Mouse (Mus musculus) erythroblast, embryonic 14.5 days (primary cell): Measurements from ENCODE around the gene Ang. TPM values are rescaled to one million over a fixed set of nuclear protein-coding genes. Genes with fewer than 3 reads are reported as not detected.

Source experiments
- H3K27me3 ChIP-seq: 2 replicates; pipeline ENCODE4 v1.6.1; 2012; ENCODE audit warnings: inconsistent platforms; ENCODE audit not compliant: control insufficient read depth
- H3K36me3 ChIP-seq: 2 replicates; pipeline ENCODE4 v1.6.1; 2012; ENCODE audit warnings: mild to moderate bottlenecking, inconsistent platforms; ENCODE audit not compliant: control insufficient read depth
- H3K4me1 ChIP-seq: 2 replicates; pipeline ENCODE4 v1.6.1; 2012; ENCODE audit warnings: inconsistent platforms; ENCODE audit not compliant: control insufficient read depth
- H3K4me3 ChIP-seq: replicated peaks from 2 replicates; pipeline ENCODE3; 2012; ENCODE audit warnings: moderate library complexity, mild to moderate bottlenecking, inconsistent platforms
- H3K9me3 ChIP-seq: 2 replicates; pipeline ENCODE4 v1.6.1; 2012; ENCODE audit warnings: low read length, inconsistent platforms, mixed read lengths; ENCODE audit not compliant: control insufficient read depth
- GATA1 ChIP-seq: IDR thresholded peaks from 2 replicates; pipeline ENCODE4 v1.6.1; 2012; ENCODE audit warnings: low read length, inconsistent platforms, mixed read lengths
- TAL1 ChIP-seq: IDR thresholded peaks from 3 replicates; pipeline ENCODE4 v1.6.1; 2012; ENCODE audit warnings: low read length, inconsistent platforms, mixed read lengths
- polyA plus RNA-seq: library from polyadenylated mRNA; stranded (reverse); fragments of >175 nt; gene quantifications from 2 replicates; pipeline ENCODE4 v1.2.3, GENCODE M21; 2012

Gene Ang
- polyA plus RNA-seq, 1 experiment, result not detected

- H3K9me3 ChIP-seq, result no peaks in the 10 kb centered on the region
- no peak for TF ChIP-seq GATA1
- TF ChIP-seq TAL1, result no peak
- no peaks in the 10 kb centered on the region for H3K36me3 ChIP-seq
- no peak overlapping the region for H3K4me3 ChIP-seq
- no peaks in the 10 kb centered on the region for H3K27me3 ChIP-seq
- H3K4me1 ChIP-seq, result peaks cover 23% of the 10 kb centered on the region
Observed at GRCm38 (mm10) chr14:51113476-51113875, 22.5 kb downstream of the Ang start.

GRCm38 (mm10) chr14:51113916-51114560 lies 23.1 kb downstream of the Ang start, which contains the start of gene Eddm3b:
TSS of gene Eddm3b (plus strand) at chr14:51114426.
- H3K4me3 ChIP-seq, result no peak within 1 kb of the TSS
- H3K4me1 ChIP-seq, result peaks cover 23% of the 10 kb centered on the region
- TF ChIP-seq TAL1, result no peak
- no peak for TF ChIP-seq GATA1
- peaks cover under 1% of the 10 kb centered on the region for H3K9me3 ChIP-seq
- H3K36me3 ChIP-seq, result no peaks in the 10 kb centered on the region
- H3K27me3 ChIP-seq, result no peaks in the 10 kb centered on the region

- Histone ChIP-seq H3K36me3 (peaks cover 5% of the 10 kb centered on the region), H3K4me1 (peaks cover 87% of the 10 kb centered on the region), H3K4me3 (peak overlapping the region; percentile 63), H3K9me3 (peaks cover 2% of the 10 kb centered on the region; the same call in 1 of the 2 replicates), H3K27me3 (no peaks in the 10 kb centered on the region)
- TF ChIP-seq GATA1 (no peak), TAL1 (no peak)
Observed at GRCm38 (mm10) chr14:51125684-51126083, 34.7 kb downstream of the Ang start.

GRCm38 (mm10) chr14:51127648-51128258 lies 36.8 kb downstream of the Ang start:
- H3K4me3 ChIP-seq, result peak overlapping the region; percentile 36

GRCm38 (mm10) chr14:51128775-51129623 lies 38.0 kb downstream of the Ang start:
- peaks cover 2% of the 10 kb centered on the region; the same call in 1 of the 2 replicates for H3K9me3 ChIP-seq
- H3K4me1 ChIP-seq, result peaks cover 87% of the 10 kb centered on the region
- TF ChIP-seq GATA1 (peak; percentile 49; the same call in 1 of the 2 replicates), TAL1 (peak; percentile 39; the same call in 1 of the 3 replicates)
- H3K4me3 ChIP-seq, result peak overlapping the region; percentile 63
- peaks cover 9% of the 10 kb centered on the region for H3K36me3 ChIP-seq
- no peaks in the 10 kb centered on the region for H3K27me3 ChIP-seq

More at GRCm38 (mm10) chr14:51127648-51128258, 36.8 kb downstream of the Ang start:
- TF ChIP-seq GATA1 (peak; percentile 8; the same call in 1 of the 2 replicates), TAL1 (peak; percentile 49; the same call in 2 of the 3 replicates)
- Histone ChIP-seq H3K36me3 (peaks cover 9% of the 10 kb centered on the region), H3K9me3 (peaks cover 2% of the 10 kb centered on the region; the same call in 1 of the 2 replicates), H3K4me1 (peaks cover 95% of the 10 kb centered on the region), H3K27me3 (no peaks in the 10 kb centered on the region)

GRCm38 (mm10) chr14:51129624-51129975 lies 38.6 kb downstream of the Ang start:
- no peaks in the 10 kb centered on the region for H3K27me3 ChIP-seq
- TF ChIP-seq GATA1 (no peak), TAL1 (no peak)
- peaks cover 81% of the 10 kb centered on the region for H3K4me1 ChIP-seq
- H3K36me3 ChIP-seq, result peaks cover 9% of the 10 kb centered on the region
- H3K4me3 ChIP-seq, result peak overlapping the region; percentile 63
- peaks cover 2% of the 10 kb centered on the region; the same call in 1 of the 2 replicates for H3K9me3 ChIP-seq

- Histone ChIP-seq H3K4me1 (peaks cover 74% of the 10 kb centered on the region), H3K27me3 (no peaks in the 10 kb centered on the region), H3K36me3 (peaks cover 9% of the 10 kb centered on the region), H3K4me3 (peak overlapping the region; percentile 63), H3K9me3 (peaks cover 2% of the 10 kb centered on the region; the same call in 1 of the 2 replicates)
- TF ChIP-seq TAL1, result peak; percentile 70
- TF ChIP-seq GATA1, result peak; percentile 72
Observed at GRCm38 (mm10) chr14:51130315-51130940, 39.5 kb downstream of the Ang start.

GRCm38 (mm10) chr14:51131086-51131815 lies 40.3 kb downstream of the Ang start:
- H3K4me3 ChIP-seq, result peak overlapping the region; percentile 24

More at GRCm38 (mm10) chr14:51131086-51131815, 40.3 kb downstream of the Ang start:
- Histone ChIP-seq H3K36me3 (peaks cover 7% of the 10 kb centered on the region), H3K9me3 (peaks cover 2% of the 10 kb centered on the region; the same call in 1 of the 2 replicates), H3K27me3 (no peaks in the 10 kb centered on the region), H3K4me1 (peaks cover 66% of the 10 kb centered on the region)
- no peak for TF ChIP-seq GATA1
- TF ChIP-seq TAL1, result no peak
